Mouse (Mus musculus) right cerebral cortex, postnatal 36 days (tissue): ENCODE results near the gene Rnf6.
A peak's percentile ranks its signal among the peaks of the same experiment; 100 is the strongest.

Experiments used
- DNase-seq, 2 experiments: peaks; one replicate each; pipeline ENCODE4 v3.0.0; 2022; ENCODE audit warnings: low spot score in 2 of 2, mixed read lengths in 1 of 2

The Rnf6 gene

GRCm38 (mm10) chr5:146220879-146221714, at the start of gene Rnf6:
Gene Rnf6 (minus strand): TSS chr5:146221555.
- DNase-seq = peak; percentile 92 to 96

DNA sequence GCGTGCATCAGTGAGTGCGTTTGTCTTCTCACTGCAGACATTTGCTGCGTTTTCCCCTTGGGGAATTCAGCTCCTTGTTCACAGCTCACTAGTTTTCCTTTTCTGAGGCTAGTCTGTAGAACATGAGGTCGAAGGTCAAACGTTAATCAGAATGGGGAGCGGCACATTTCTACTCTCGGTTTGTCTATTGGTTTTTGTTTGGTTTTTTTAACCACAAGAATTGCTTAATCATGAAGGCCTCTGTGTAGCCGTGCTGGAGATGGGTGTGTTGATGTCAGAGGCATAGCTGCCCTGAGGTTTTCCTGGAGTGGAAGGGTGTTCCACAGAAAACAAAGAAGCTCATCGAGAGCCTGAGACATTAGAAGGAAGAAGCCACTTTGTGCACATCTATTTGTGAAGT, 49.2 kb upstream of the Rnf6 start:
- no peak for DNase-seq

GRCm38 (mm10) chr5:146267776-146268175, 46.4 kb upstream of the Rnf6 start:
- DNase-seq = no peak

DNA sequence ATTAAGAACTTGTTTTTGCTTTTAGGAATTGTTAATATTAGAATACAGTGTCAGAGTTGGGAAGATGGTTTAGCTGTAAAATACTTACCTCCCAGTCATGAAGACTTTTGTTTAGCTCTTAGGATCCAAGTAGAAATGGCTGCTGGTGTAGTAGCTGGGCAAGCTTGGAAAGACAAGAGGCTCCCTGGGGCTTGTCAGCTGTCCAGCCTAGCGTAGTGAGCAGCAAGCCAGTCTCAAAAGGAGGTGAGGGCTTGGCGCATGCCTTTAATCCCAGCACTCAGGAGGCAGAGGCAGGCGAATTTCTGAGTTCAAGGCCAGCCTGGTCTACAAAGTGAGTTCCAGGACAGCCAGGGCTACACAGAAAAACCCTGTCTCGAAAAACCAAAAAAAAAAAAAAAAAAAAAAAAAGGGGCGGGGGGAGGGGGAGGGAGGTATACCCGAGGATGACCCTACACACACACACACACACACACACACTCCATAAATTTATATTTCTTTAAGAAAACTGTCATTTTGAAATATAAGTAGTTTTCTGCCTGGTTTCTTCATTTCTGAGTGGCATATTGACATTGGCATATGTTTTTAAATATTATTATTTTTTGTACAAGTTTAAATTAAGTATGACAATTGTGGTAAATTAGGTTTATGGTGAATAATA, 44.7 kb upstream of the Rnf6 start:
- no peak for DNase-seq

- DNase-seq = no peak
These were observed 38.6 kb upstream of the Rnf6 start for GRCm38 (mm10) chr5:146260003-146260402.

DNA sequence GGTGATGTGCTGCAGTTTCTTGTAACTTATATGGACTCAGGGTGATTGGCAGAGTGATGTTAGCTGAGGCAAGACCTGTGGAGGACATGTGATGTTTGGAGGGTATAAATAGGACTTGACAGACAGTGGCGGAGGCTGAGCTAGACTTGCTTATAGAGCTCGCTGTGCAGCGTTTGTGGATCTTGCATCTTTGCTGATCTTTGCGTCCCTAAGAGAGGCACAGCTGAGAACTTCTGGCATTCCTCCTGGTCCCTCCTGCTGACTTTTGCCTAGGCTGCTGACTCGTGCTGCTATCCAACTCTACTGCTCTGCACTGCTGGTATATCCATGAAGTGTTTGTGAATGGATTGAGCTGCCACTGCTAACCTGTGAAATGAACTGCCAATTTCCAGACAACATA, 32.3 kb upstream of the Rnf6 start:
- no peak for DNase-seq

DNA sequence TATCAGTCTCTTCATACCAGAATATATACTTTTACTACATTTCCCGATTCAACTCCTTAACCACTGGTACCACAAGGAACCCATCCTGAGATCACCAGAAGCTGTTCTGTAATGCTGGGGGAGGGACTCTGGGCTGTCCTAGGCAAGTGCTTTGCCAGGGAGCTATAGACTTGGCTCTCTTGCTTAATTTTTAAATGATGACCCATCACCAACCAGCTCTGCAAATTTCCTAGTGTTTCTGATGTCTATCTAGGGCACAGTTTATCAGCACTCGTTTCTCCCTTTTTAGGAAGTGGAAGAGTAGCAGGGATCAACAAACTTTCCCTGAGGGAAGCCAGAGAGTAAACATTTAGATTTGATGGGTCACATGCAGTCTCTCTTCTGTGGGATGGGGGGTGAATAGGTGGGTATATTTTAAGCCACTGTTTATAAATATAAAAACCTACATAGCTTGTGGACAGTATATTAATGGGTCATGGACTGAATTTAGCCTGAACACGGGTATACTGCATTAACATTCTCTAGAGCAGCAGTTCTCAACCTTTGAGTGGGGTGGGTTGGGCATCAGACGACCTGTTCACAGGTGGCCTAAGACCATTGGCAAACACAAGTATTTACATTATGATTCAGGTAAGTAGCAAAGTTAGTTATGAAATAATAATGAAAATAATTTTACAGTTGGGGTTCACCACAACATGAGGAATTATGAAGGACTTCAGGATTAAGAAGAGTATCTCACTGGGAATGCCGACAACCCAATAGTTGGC, 30.5 kb upstream of the Rnf6 start:
- no peak for DNase-seq

DNA sequence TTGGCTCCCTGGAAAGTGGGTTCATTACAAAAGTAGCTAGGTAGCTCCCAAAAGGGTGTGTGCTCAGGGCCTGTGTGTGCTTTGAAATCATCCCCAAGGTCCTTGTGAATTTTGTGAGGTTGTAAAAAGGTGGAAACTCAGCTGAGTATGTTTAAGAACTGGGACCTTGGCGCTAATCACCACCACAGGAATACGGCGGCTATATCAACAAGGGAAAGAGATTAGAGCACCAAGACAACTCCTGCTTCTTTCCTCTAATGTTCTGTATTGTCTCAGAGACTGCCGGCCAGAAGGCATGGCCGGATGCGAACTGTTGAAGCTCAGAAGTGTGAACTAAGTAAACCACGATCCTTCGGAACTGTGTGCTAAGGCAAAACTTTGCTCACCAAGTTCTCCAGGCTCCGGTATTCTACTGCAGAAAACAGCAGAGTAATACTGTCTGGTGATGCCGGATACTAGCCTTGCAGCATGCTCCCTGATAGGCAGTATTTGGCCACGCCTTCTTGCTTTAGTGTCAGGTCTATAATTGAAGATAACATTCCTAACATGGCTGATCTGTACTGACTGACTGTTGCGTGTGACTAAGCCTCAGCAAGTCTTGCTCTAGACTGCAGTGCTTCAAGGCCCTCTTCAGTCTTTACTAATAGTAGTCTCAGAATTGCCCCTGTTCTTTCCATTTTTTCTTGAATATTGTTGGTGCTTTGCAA, 29.2 kb upstream of the Rnf6 start:
- no peak for DNase-seq

- DNase-seq = no peak
These were observed 27.4 kb upstream of the Rnf6 start for GRCm38 (mm10) chr5:146248746-146249145.

GRCm38 (mm10) chr5:146247709-146248108, 26.4 kb upstream of the Rnf6 start:
- no peak for DNase-seq

GRCm38 (mm10) chr5:146246386-146246785, 25.0 kb upstream of the Rnf6 start:
- no peak for DNase-seq

- no peak for DNase-seq
These were observed 24.5 kb upstream of the Rnf6 start for GRCm38 (mm10) chr5:146245646-146246370.

- DNase-seq = no peak
These were observed 23.8 kb upstream of the Rnf6 start for GRCm38 (mm10) chr5:146245193-146245592.

DNA sequence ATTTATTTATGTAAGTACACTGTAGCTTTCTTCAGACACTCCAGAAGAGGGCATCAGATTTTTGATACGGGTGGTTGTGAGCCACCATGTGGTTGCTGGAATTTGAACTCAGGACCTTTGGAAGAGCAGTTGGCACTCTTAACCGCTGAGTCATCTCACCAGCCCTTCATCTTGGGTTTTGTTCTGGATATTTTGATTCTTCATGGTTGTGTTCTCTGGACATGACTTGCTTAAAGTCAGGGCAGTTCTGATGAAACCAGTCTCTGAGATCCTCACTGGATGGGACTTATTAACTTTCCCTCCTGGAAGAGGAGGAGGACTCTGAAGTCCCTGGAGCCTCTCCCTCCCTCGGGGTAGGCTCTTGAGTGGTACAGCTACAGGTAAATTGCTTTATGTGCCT, 19.8 kb upstream of the Rnf6 start:
- no peak for DNase-seq

GRCm38 (mm10) chr5:146240771-146241170, 19.4 kb upstream of the Rnf6 start:
- DNase-seq = no peak

GRCm38 (mm10) chr5:146238274-146238673, 16.9 kb upstream of the Rnf6 start:
- DNase-seq = no peak

DNA sequence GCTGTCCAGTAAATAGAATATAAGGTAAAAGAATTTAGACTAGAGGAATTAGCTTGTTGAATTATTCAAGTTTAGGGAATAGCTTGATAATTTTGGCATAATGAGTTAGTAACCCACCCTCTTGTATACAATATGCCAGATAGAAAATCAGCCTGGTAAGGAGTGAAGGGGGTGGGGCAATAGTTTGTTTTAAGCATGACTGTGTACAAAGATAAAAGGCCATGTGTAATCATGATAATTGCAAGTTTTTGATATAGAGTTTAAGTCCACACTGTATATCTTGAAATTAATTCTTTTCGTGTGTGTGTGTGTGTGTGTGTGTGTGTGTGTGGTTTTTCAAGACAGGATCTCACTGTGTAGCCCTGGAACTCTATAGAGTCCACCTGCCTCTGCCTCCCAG, 13.0 kb upstream of the Rnf6 start:
- no peak for DNase-seq

DNA sequence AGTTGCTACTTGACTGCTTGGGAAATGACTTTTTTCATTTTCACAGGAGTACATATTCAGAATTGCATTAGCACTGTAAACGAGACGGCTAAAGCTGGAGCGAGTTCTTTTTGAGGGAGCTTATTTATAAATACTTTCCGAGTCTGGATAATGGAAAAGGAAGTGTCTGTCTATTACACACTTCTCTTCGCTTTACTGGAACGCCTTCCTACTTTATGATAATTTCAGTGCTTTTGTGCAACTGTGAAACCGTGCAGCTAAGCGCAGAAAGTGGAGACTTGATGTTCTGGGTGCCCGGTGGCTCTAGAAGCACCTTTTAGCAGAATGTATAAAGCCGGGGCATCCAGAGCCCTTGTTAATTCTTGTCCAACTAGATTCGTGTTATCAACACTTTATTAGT, 11.5 kb upstream of the Rnf6 start:
- no peak for DNase-seq

GRCm38 (mm10) chr5:146232056-146232675, 10.8 kb upstream of the Rnf6 start:
- DNase-seq = no peak

DNA sequence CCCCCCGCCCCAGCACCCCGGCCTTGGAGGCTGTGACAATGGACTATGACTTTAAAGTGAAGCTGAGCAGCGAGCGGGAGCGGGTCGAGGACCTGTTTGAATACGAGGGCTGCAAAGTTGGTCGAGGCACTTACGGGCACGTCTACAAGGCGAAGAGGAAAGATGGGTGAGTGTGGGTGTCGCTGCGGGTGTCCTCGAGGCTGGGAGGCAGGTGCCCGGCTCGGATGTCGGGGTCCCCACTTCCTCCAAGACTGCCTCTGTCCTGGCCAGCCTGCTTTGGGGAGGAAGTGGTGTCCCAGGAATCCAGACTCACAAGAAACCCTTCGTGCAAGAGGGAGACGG, 10.3 kb upstream of the Rnf6 start:
- peak; percentile 12 to 29 for DNase-seq
